Mouse (Mus musculus) heart, embryonic 12.5 days (tissue): ENCODE data around the gene Robo2. TPM values are rescaled to one million over a fixed set of nuclear protein-coding genes. Genes with fewer than 3 reads are reported as not detected.

Experiments used
- ATAC-seq: fragments of 200-750 bp; cut with Nextera tagmentation; 2 replicates; pipeline ENCODE4 v1.8.0; 2017; ENCODE audit warnings: moderate TSS enrichment, moderate library complexity; ENCODE audit not compliant: insufficient number of reproducible peaks, low FRiP score
- H3K27ac ChIP-seq: fragments of 300-500 bp; sonication (generic); 2 replicates; pipeline ENCODE4 v1.5.1; 2016; ENCODE audit warnings: mild to moderate bottlenecking, moderate library complexity; ENCODE audit not compliant: poor library complexity, severe bottlenecking
- H3K27me3 ChIP-seq: fragments of 300-500 bp; sonication (generic); replicated peaks from 2 replicates; pipeline ENCODE4 v1.6.1; 2016; ENCODE audit warnings: mild to moderate bottlenecking, moderate library complexity
- H3K36me3 ChIP-seq: fragments of 300-500 bp; sonication (generic); 2 replicates; pipeline ENCODE4 v1.6.1; 2016; ENCODE audit warnings: mild to moderate bottlenecking, moderate library complexity
- H3K4me1 ChIP-seq: fragments of 300-500 bp; sonication (generic); replicated peaks from 2 replicates; pipeline ENCODE4 v1.6.1; 2016; ENCODE audit warnings: mild to moderate bottlenecking
- H3K4me2 ChIP-seq: fragments of 300-500 bp; sonication (generic); 2 replicates; pipeline ENCODE4 v1.6.1; 2016; ENCODE audit warnings: mild to moderate bottlenecking, moderate library complexity
- H3K4me3 ChIP-seq: fragments of 300-500 bp; sonication (generic); 2 replicates; pipeline ENCODE4 v1.5.1; 2016; ENCODE audit warnings: mild to moderate bottlenecking
- H3K9ac ChIP-seq: fragments of 300-500 bp; sonication (generic); 2 replicates; pipeline ENCODE4 v1.6.1; 2016; ENCODE audit warnings: mild to moderate bottlenecking, moderate library complexity
- H3K9me3 ChIP-seq: fragments of 300-500 bp; sonication (generic); replicated peaks from 2 replicates; pipeline ENCODE4 v1.6.1; 2016; ENCODE audit warnings: mild to moderate bottlenecking, moderate library complexity
- WGBS: fragments of 180-500 bp; shearing (Covaris S2); methylation state at CpG from one replicate; pipeline ENCODE4 v1.1.7; 2016; 5-methylcytosine and 5-hydroxymethylcytosine counted together
- polyA plus RNA-seq: library from polyadenylated mRNA; unstranded; fragments of >200 nt; fragmentation: Nextera tagmentation; extraction: Ambion mirVana; gene quantifications from 2 replicates; pipeline ENCODE4 v1.2.1, GENCODE M21; 2016

Gene Robo2
- polyA plus RNA-seq, 1 experiment from 2014 or later: 16.7 TPM

- 81% methylated on average over 2 of the region's 2 CpGs for WGBS
- Histone ChIP-seq H3K36me3 (no peaks in the 10 kb centered on the region), H3K4me1 (no peaks in the 10 kb centered on the region), H3K4me3 (no peak overlapping the region), H3K27ac (no peak overlapping the region), H3K9me3 (no peaks in the 10 kb centered on the region), H3K27me3 (no peaks in the 10 kb centered on the region), H3K9ac (no peak overlapping the region), H3K4me2 (no peak overlapping the region)
- no peak for ATAC-seq
These were observed 153.4 kb downstream of the Robo2 start for GRCm38 (mm10) chr16:74258241-74258640.

- Histone ChIP-seq H3K9ac (no peak overlapping the region), H3K4me3 (no peak overlapping the region), H3K36me3 (no peaks in the 10 kb centered on the region), H3K4me1 (no peaks in the 10 kb centered on the region), H3K27me3 (no peaks in the 10 kb centered on the region), H3K27ac (no peak overlapping the region), H3K4me2 (no peak overlapping the region), H3K9me3 (no peaks in the 10 kb centered on the region)
- no peak for ATAC-seq
- 80% methylated on average over 5 of the region's 5 CpGs for WGBS
These were observed 167.2 kb downstream of the Robo2 start for GRCm38 (mm10) chr16:74244452-74244851.

DNA sequence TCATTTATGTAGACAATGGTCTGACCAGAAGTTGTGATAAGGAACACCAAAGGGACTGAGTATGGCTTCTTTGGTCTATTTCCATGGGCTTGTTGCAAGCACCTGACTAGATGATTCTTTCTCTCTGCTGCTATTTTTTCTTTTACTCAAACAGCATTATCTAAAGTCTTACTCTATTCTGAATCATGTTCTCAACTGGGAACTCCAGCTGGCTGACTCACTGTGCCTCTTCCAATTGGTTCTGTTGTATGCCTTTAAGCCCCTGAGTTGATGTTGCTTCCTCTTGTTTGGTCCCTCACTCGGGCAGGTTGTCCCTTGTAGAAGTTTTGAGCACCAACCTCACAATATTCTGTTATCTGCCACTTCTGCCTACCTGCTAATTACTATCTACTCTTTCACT is 170.1 kb downstream of the Robo2 start:
- Histone ChIP-seq H3K4me1 (no peaks in the 10 kb centered on the region), H3K4me2 (no peak overlapping the region), H3K27ac (no peak overlapping the region), H3K36me3 (no peaks in the 10 kb centered on the region), H3K9ac (no peak overlapping the region), H3K4me3 (no peak overlapping the region), H3K9me3 (no peaks in the 10 kb centered on the region), H3K27me3 (no peaks in the 10 kb centered on the region)
- 76% methylated on average over 1 of the region's 1 CpGs for WGBS
- no peak for ATAC-seq

DNA sequence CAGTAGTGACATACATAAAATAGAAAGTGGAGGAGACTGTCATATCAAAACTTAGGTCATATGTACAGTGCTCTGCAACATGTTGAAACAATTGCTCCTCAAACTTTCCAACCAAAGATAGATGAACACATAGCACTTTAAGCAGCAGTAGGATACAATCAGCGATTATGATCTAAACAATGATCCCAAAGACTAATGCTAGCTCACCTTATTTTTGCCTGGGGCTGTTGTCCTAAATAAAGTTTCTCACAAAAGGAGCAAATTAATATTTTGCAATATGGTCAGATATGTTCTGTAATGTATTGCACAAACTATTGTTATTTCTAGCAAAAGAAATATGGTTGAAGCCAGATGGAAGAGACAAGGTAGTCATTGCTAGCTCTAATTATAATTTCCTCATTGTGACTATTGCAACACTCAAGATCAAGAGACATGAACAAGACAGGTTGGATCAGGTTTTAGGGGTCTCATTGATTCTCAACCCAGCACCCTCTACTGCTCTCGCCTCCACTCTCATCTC is 174.2 kb downstream of the Robo2 start:
- Histone ChIP-seq H3K4me3 (no peak overlapping the region), H3K27ac (no peak overlapping the region), H3K9ac (no peak overlapping the region), H3K4me1 (no peaks in the 10 kb centered on the region), H3K4me2 (no peak overlapping the region), H3K36me3 (no peaks in the 10 kb centered on the region), H3K9me3 (no peaks in the 10 kb centered on the region), H3K27me3 (no peaks in the 10 kb centered on the region)
- WGBS: 82% methylated on average over 2 of the region's 2 CpGs
- no peak for ATAC-seq

DNA sequence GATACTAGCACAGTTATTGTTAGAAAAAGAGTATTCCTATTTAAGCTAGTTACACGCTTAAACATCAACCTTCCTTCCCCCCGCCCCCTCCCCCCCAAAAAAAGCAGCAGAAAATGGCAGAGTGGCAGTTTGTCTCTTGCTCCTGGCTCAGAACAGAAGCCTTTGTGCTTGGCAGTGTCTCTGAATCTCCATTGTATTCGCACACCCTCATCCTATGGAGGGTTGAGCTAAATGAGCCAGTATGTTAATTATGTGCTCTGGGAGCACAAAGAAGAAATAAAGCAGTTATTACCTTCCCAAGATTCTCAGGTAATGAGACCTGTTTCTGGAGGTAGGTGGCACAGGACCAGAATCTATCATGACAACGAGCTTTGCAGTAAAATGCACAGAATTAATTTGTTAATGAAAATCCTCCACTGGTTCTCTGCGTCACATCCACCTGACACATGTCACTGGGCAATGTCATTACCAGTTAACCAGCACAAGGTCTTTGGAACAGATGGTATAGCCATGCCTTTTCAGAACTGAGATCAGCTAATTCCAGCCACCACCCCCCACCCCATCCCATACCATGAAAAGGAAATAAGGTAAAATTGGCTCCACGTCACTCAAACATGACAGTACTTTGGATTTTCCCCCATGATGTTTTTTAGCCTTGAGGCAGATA is 177.1 kb downstream of the Robo2 start:
- 80% methylated on average over 6 of the region's 6 CpGs for WGBS
- Histone ChIP-seq H3K27me3 (no peaks in the 10 kb centered on the region), H3K27ac (no peak overlapping the region)

DNA sequence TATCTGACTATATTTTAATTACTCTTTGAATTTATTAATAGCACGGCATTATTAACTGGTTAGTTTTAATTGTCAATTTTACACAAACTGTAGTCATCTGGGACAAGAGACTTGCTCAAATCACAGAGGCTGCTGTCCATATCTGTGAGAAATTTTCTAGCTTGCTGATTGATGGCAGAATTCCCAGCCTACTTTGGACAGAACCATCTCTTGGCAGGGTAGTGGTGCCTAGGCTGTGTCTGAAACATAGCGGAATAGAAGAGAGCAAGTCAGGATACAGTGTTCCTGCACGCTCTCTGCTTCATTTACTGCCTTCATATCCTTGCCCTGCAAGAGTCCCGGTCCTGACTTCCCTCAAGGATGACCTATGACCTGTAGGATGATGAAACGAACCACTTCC is 178.0 kb downstream of the Robo2 start:
- WGBS: 73% methylated on average over 5 of the region's 5 CpGs
- Histone ChIP-seq H3K4me3 (no peak overlapping the region), H3K4me2 (no peak overlapping the region), H3K27ac (no peak overlapping the region), H3K9me3 (no peaks in the 10 kb centered on the region), H3K9ac (no peak overlapping the region), H3K27me3 (no peaks in the 10 kb centered on the region), H3K4me1 (no peaks in the 10 kb centered on the region), H3K36me3 (no peaks in the 10 kb centered on the region)
- no peak for ATAC-seq

More for the DNA sequence above, 177.1 kb downstream of the Robo2 start:
- Histone ChIP-seq H3K9me3 (no peaks in the 10 kb centered on the region), H3K9ac (no peak overlapping the region), H3K4me3 (no peak overlapping the region), H3K36me3 (no peaks in the 10 kb centered on the region), H3K4me1 (no peaks in the 10 kb centered on the region), H3K4me2 (no peak overlapping the region)
- ATAC-seq: no peak

DNA sequence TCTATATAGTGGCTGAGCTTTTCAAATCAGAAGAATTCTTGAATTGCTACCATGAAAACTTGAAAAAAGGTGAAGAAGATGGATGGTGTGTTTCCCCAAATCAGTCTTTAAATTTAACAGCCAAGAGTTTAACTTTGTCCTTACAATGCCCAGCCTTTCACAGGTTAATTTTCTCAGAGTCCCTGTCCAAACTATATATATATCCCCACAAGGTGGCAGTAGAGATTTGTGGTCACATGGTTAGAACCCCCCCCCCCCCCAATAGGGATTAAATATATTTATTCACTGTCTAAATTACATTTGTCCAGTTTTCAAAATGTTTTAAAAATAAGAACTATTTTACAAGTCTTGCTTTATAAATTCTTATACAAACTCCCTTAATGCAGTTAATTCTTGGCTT is 184.3 kb downstream of the Robo2 start:
- H3K36me3 ChIP-seq: no peaks in the 10 kb centered on the region
- H3K27ac ChIP-seq: no peak overlapping the region
- no peak overlapping the region for H3K4me3 ChIP-seq
- no peak for ATAC-seq
- H3K27me3 ChIP-seq: no peaks in the 10 kb centered on the region
- no peak overlapping the region for H3K9ac ChIP-seq
- H3K4me2 ChIP-seq: no peak overlapping the region
- H3K4me1 ChIP-seq: no peaks in the 10 kb centered on the region
- H3K9me3 ChIP-seq: peaks cover 4% of the 10 kb centered on the region; the same call in 1 of the 2 replicates

DNA sequence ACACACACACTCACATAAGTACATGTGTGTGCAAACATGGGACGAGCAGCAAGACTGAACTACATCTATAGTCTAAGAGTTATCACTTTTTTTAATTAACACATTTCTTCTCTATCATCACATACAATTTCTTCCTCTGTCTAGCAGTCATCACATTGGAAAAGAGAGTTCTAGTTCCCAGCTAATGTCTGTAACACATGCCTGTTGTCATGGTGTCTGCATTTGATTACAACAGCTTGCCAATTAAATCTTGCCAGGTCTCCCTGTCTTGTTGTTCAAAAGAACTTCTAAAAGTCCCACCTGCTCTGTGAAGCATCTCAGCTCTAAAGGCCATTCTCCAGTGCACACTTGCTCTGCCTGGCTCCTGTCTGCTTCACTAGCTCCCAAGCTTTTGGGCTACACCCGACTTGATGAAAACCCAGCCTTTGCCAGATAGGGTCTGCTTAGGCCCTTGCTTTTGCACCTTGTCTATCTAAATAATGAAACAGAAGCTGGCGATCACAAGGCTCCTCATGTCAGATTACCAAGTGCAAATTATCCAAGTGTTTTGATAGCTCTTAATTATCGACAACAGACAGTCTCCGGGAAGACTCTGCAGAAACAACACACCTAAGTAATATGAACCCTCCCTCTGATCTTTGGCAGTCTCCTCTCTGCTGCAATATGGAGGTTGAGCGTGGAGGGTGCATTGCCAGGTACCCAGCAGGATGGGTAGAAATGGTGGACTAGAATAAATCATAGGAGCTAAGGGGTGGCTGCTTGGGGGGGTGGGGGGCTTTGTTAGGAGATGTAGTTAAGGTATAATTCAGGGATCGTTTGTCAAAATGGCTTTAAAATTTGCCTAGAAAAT is 186.0 kb downstream of the Robo2 start:
- Histone ChIP-seq H3K9me3 (peaks cover 4% of the 10 kb centered on the region; the same call in 1 of the 2 replicates), H3K27ac (no peak overlapping the region), H3K36me3 (no peaks in the 10 kb centered on the region), H3K4me2 (no peak overlapping the region), H3K9ac (no peak overlapping the region), H3K27me3 (no peaks in the 10 kb centered on the region), H3K4me1 (no peaks in the 10 kb centered on the region), H3K4me3 (no peak overlapping the region)
- ATAC-seq: no peak
- WGBS: 67% methylated on average over 7 of the region's 7 CpGs

DNA sequence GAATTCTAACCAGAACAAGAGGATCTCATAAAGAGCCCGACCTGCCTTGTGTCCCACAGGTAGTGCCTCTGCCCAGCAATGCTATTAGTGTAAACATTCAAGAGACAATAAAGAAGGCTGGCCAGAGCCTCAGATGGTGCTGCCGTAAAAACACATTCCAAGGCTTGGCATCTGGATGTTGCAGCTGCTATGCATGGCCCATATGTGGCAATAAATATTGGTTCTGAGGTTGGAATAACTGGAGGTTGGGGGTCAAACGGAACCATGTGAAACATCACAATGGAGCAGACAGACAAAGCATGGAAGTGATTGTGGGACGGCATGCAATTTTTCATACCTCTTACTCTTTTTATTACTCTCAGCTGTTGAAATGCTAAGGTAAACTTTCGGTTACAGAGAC is 189.1 kb downstream of the Robo2 start:
- no peak for ATAC-seq
- 79% methylated on average over 5 of the region's 5 CpGs for WGBS
- Histone ChIP-seq H3K4me3 (no peak overlapping the region), H3K9ac (no peak overlapping the region), H3K27me3 (no peaks in the 10 kb centered on the region), H3K36me3 (no peaks in the 10 kb centered on the region), H3K9me3 (peaks cover 4% of the 10 kb centered on the region; the same call in 1 of the 2 replicates), H3K27ac (no peak overlapping the region), H3K4me2 (no peak overlapping the region), H3K4me1 (no peaks in the 10 kb centered on the region)

DNA sequence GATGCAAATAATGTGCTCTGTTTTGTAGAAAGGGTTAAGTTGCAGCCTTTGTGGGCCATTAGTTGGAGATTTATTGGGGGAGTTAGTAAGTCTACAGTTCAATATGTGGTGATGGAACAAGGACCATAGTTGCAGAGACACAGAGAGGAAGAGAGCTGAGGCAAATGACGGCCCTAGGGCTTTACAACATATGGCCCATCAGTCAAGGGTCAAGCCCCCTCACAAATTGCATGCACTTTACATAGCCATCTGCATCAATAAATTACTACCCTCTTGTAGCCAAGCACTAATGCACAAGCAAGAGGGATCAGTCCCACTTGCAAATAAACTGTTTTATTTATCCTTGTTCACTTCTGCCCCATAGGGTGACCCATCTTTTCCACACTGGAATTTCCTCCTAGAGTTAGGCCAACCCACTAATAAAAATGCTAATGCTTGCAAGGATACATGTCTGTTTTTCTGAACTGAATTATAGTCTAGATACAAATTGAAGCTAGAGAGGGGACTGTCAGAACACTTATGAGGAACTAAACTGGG is 194.7 kb downstream of the Robo2 start:
- ATAC-seq: no peak
- WGBS: 86% methylated on average over 1 of the region's 1 CpGs
- H3K4me1 ChIP-seq: no peaks in the 10 kb centered on the region
- H3K27me3 ChIP-seq: no peaks in the 10 kb centered on the region
- H3K4me3 ChIP-seq: no peak overlapping the region
- no peak overlapping the region for H3K9ac ChIP-seq
- H3K27ac ChIP-seq: no peak overlapping the region
- no peaks in the 10 kb centered on the region for H3K36me3 ChIP-seq
- no peaks in the 10 kb centered on the region for H3K9me3 ChIP-seq
- no peak overlapping the region for H3K4me2 ChIP-seq

DNA sequence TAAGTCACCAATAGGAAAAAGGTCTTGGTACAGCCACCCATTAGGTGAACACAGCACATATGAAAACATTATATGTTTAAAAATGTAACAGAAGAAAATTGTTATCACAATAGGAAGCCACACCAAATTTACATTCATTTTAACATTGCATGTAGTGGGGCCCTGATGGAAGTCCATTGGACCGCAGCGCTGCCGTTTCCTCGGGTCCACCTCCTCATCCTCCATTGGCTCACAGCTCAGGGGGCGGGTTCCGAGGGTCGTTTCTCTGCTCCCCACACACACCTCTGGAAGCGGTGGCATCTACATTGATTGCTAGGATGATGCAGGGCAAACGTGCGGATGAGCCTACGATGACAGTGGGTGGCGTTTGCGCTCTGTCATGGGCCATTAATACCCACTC is 195.8 kb downstream of the Robo2 start:
- no peak overlapping the region for H3K9ac ChIP-seq
- no peaks in the 10 kb centered on the region for H3K27me3 ChIP-seq
- no peak overlapping the region for H3K4me3 ChIP-seq
- ATAC-seq: no peak
- no peaks in the 10 kb centered on the region for H3K36me3 ChIP-seq
- H3K4me2 ChIP-seq: no peak overlapping the region
- no peaks in the 10 kb centered on the region for H3K9me3 ChIP-seq
- H3K27ac ChIP-seq: no peak overlapping the region
- no peaks in the 10 kb centered on the region for H3K4me1 ChIP-seq
- 85% methylated on average over 13 of the region's 13 CpGs for WGBS
